Comparison of ENCODE assay signal across 16 mouse cellular contexts in the genomic region with DNA sequence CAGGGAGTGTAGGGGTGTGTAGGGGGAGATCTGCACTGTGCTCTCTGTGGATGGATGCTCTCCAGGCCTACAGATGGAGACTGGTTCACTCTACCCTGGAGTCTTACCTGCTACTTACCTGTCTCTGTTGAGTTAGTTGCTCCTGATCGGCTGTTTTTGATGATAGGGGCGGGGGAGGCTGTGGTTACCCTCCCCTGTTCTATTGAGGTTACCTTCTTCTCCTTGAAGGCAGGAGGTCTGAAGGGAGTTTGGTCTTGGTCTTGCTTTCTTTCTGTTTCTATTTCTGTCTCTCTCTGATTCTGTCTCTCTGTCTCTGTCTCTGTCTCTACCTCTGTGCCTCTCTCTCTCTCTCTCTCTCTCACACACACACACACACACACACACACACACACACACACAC. TPM values are rescaled to one million over a fixed set of nuclear protein-coding genes. Genes with fewer than 3 reads are reported as not detected.
A peak's percentile ranks its signal among the peaks of the same experiment; 100 is the strongest.
DNase-seq lines count a peak whose midpoint lies in the region; ATAC-seq and TF ChIP-seq lines count a peak whose summit lies in the region.
"Had no signal": no experiment of that assay in that cellular context is flagged by ENCODE, and none has a peak within 500 bp of the region (broad histone marks: within the 10 kb centered on the region; RNA-seq: fewer than 3 reads in every experiment).

No protein-coding gene starts in this region.

- no peak overlapping the region for H3K9ac ChIP-seq in limb, embryonic 12.5 days (replicated peaks)
- no peak overlapping the region for H3K9ac ChIP-seq in hindbrain, postnatal 0 days (replicated peaks; ENCODE audit: low read length)
- H3K9ac ChIP-seq in midbrain, postnatal 0 days (replicated peaks; ENCODE audit: low read length, poor library complexity, severe bottlenecking), result no peak overlapping the region

- H3K4me2 ChIP-seq in limb, embryonic 12.5 days, result 0 out of 2 replicates have a peak overlapping the region, but pooled peaks have one; percentile 72
- peak overlapping the region; percentile 50; the same call in 1 of the 2 replicates for H3K4me2 ChIP-seq in hindbrain, postnatal 0 days (ENCODE audit: low read depth, low read length)
- H3K4me2 ChIP-seq in midbrain, postnatal 0 days (ENCODE audit: low read depth, low read length, poor library complexity, severe bottlenecking), result peak overlapping the region; percentile 57

- peaks cover 18% of the 10 kb centered on the region for H3K36me3 ChIP-seq in limb, embryonic 12.5 days
- H3K36me3 ChIP-seq in limb, embryonic 10.5 days, result peaks cover 23% of the 10 kb centered on the region
- H3K36me3 ChIP-seq in hindbrain, postnatal 0 days (ENCODE audit: insufficient read depth, low read length), result no peaks in the 10 kb centered on the region
- no peaks in the 10 kb centered on the region for H3K36me3 ChIP-seq in midbrain, postnatal 0 days (ENCODE audit: insufficient read depth, low read length)

- H3K4me1 ChIP-seq in limb, embryonic 12.5 days (replicated peaks), result peaks cover 24% of the 10 kb centered on the region
- peaks cover 43% of the 10 kb centered on the region for H3K4me1 ChIP-seq in limb, embryonic 10.5 days
- peaks cover 22% of the 10 kb centered on the region for H3K4me1 ChIP-seq in hindbrain, postnatal 0 days (ENCODE audit: insufficient read depth, low read length)
- H3K4me1 ChIP-seq in midbrain, postnatal 0 days (ENCODE audit: insufficient read depth, low read length), result peaks cover 35% of the 10 kb centered on the region; the same call in 1 of the 2 replicates

- no peak for DNase-seq in limb, embryonic 10.5 days (ENCODE audit: low spot score)
- no peak for DNase-seq in hindbrain, postnatal 0 days (ENCODE audit: low spot score)
- DNase-seq in midbrain, postnatal 0 days (ENCODE audit: low spot score), result no peak
- DNase-seq in frontal cortex, postnatal 25 days (ENCODE audit: low spot score in 2 of 2), result no peak
- no peak for DNase-seq in urinary bladder, postnatal 14 days (ENCODE audit: low spot score)
- DNase-seq: cerebellum, postnatal 36 days; kidney, adult 11 months; kidney, postnatal 14 days; lung, embryonic 14.5 days; retina, postnatal 1 day; thymus, adult 2 months had no signal

- peaks cover 72% of the 10 kb centered on the region for H3K27me3 ChIP-seq in limb, embryonic 12.5 days
- peaks cover 56% of the 10 kb centered on the region for H3K27me3 ChIP-seq in limb, embryonic 10.5 days (ENCODE audit: low read depth, poor library complexity, severe bottlenecking)
- no peaks in the 10 kb centered on the region for H3K27me3 ChIP-seq in hindbrain, postnatal 0 days (ENCODE audit: insufficient read depth, low read length)
- no peaks in the 10 kb centered on the region for H3K27me3 ChIP-seq in midbrain, postnatal 0 days (ENCODE audit: insufficient read depth, low read length)

- no peaks in the 10 kb centered on the region for H3K9me3 ChIP-seq in limb, embryonic 12.5 days
- no peaks in the 10 kb centered on the region for H3K9me3 ChIP-seq in limb, embryonic 10.5 days (replicated peaks)
- no peaks in the 10 kb centered on the region for H3K9me3 ChIP-seq in hindbrain, postnatal 0 days (ENCODE audit: low read length)
- no peaks in the 10 kb centered on the region for H3K9me3 ChIP-seq in midbrain, postnatal 0 days (ENCODE audit: low read length)

- H3K27ac ChIP-seq in limb, embryonic 12.5 days, result no peak overlapping the region
- no peak overlapping the region for H3K27ac ChIP-seq in limb, embryonic 10.5 days
- H3K27ac ChIP-seq in hindbrain, postnatal 0 days, result no peak overlapping the region
- H3K27ac ChIP-seq in midbrain, postnatal 0 days (ENCODE audit: low read depth, low read length), result no peak overlapping the region
- H3K27ac ChIP-seq: macrophage had no signal

- H3K4me3 ChIP-seq in limb, embryonic 12.5 days (replicated peaks), result peak overlapping the region; percentile 40; the same call in 1 of the 2 replicates
- H3K4me3 ChIP-seq in limb, embryonic 10.5 days, result no peak overlapping the region
- H3K4me3 ChIP-seq in hindbrain, postnatal 0 days (ENCODE audit: low read length), result no peak overlapping the region
- no peak overlapping the region for H3K4me3 ChIP-seq in midbrain, postnatal 0 days (ENCODE audit: low read depth, low read length)

- no peak for ATAC-seq in limb, embryonic 12.5 days (ENCODE audit: insufficient number of reproducible peaks, insufficient read depth, low FRiP score, low TSS enrichment, low read depth)
- peak; percentile 53 for ATAC-seq in activated CD4-positive, CD25-positive, alpha-beta regulatory T cell, adult 4 months
- ATAC-seq in hindbrain, postnatal 0 days, result no peak
- ATAC-seq in midbrain, postnatal 0 days (ENCODE audit: low FRiP score), result no peak

- WGBS in limb, embryonic 12.5 days, result 81% methylated on average over 2 of the region's 2 CpGs
- 71% methylated on average over 2 of the region's 2 CpGs for WGBS in limb, embryonic 10.5 days
- 67% methylated on average over 2 of the region's 2 CpGs for WGBS in hindbrain, postnatal 0 days
- 81% methylated on average over 2 of the region's 2 CpGs for WGBS in midbrain, postnatal 0 days

- no peak for TF ChIP-seq CTCF in hindbrain, postnatal 0 days (IDR thresholded peaks at IDR 0.05; ENCODE audit: low read depth)
- no peak for TF ChIP-seq CTCF in midbrain, postnatal 0 days (IDR thresholded peaks at IDR 0.05)

RNA-seq across cellular contexts. Expression of gene Baiap3, which starts 1.1 kb away (rescaled TPM):
- 1.6 and 2.5 TPM in 2 replicates for polyA plus RNA-seq in limb, embryonic 12.5 days (2016; fragmentation: Nextera tagmentation; extraction: Ambion mirVana)
- polyA plus RNA-seq in limb, embryonic 10.5 days (2016; fragmentation: Nextera tagmentation; extraction: Ambion mirVana), result 0.49 and 0.93 TPM in 2 replicates
- polyA plus RNA-seq in activated CD4-positive, CD25-positive, alpha-beta regulatory T cell, adult 4 months (2017; shearing (Covaris generic)), result 1 to 10 TPM; 1.4 to 8.5 TPM
- 64.0 and 79.3 TPM in 2 replicates for total RNA-seq in hindbrain, postnatal 0 days (2014; rRNA removed)
- polyA plus RNA-seq in hindbrain, postnatal 0 days (2015; fragmentation: Nextera tagmentation; extraction: Ambion mirVana), result 27.3 and 27.8 TPM in 2 replicates
- total RNA-seq in midbrain, postnatal 0 days (2014; rRNA removed), result 94.2 and 98.4 TPM in 2 replicates
- polyA plus RNA-seq in midbrain, postnatal 0 days (2015; fragmentation: Nextera tagmentation; extraction: Ambion mirVana), result 48.4 and 49.9 TPM in 2 replicates
- polyA plus RNA-seq: macrophage had no signal

RNA-seq across cellular contexts. Expression of gene Tsr3, which starts 15.1 kb away (rescaled TPM):
- 63.8 and 66.4 TPM in 2 replicates for polyA plus RNA-seq in limb, embryonic 12.5 days (2016; fragmentation: Nextera tagmentation; extraction: Ambion mirVana)
- 74.6 and 76.6 TPM in 2 replicates for polyA plus RNA-seq in limb, embryonic 10.5 days (2016; fragmentation: Nextera tagmentation; extraction: Ambion mirVana)
- 10 to 100 TPM; 27.7 to 32.1 TPM for polyA plus RNA-seq in activated CD4-positive, CD25-positive, alpha-beta regulatory T cell, adult 4 months (2017; shearing (Covaris generic))
- 42.6 and 43.5 TPM in 2 replicates for total RNA-seq in hindbrain, postnatal 0 days (2014; rRNA removed)
- polyA plus RNA-seq in hindbrain, postnatal 0 days (2015; fragmentation: Nextera tagmentation; extraction: Ambion mirVana), result 65.3 and 70.7 TPM in 2 replicates
- total RNA-seq in midbrain, postnatal 0 days (2014; rRNA removed), result 39.6 and 40.1 TPM in 2 replicates
- 74.2 and 76.2 TPM in 2 replicates for polyA plus RNA-seq in midbrain, postnatal 0 days (2015; fragmentation: Nextera tagmentation; extraction: Ambion mirVana)

RNA-seq across cellular contexts. Expression of gene Gnptg, which starts 15.2 kb away (rescaled TPM):
- polyA plus RNA-seq in limb, embryonic 12.5 days (2016; fragmentation: Nextera tagmentation; extraction: Ambion mirVana), result 30.4 and 34.0 TPM in 2 replicates
- polyA plus RNA-seq in limb, embryonic 10.5 days (2016; fragmentation: Nextera tagmentation; extraction: Ambion mirVana), result 34.6 and 35.0 TPM in 2 replicates
- polyA plus RNA-seq in activated CD4-positive, CD25-positive, alpha-beta regulatory T cell, adult 4 months (2017; shearing (Covaris generic)), result 10 to 100 TPM; 44.3 to 57.7 TPM
- 87.5 and 89.2 TPM in 2 replicates for total RNA-seq in hindbrain, postnatal 0 days (2014; rRNA removed)
- 128 and 129 TPM in 2 replicates for polyA plus RNA-seq in hindbrain, postnatal 0 days (2015; fragmentation: Nextera tagmentation; extraction: Ambion mirVana)
- 97.2 and 104 TPM in 2 replicates for total RNA-seq in midbrain, postnatal 0 days (2014; rRNA removed)
- 127 and 134 TPM in 2 replicates for polyA plus RNA-seq in midbrain, postnatal 0 days (2015; fragmentation: Nextera tagmentation; extraction: Ambion mirVana)

RNA-seq across cellular contexts. Expression of gene Ube2i, which starts 19.3 kb away (rescaled TPM):
- 811 and 887 TPM in 2 replicates for polyA plus RNA-seq in limb, embryonic 12.5 days (2016; fragmentation: Nextera tagmentation; extraction: Ambion mirVana)
- 974 and 998 TPM in 2 replicates for polyA plus RNA-seq in limb, embryonic 10.5 days (2016; fragmentation: Nextera tagmentation; extraction: Ambion mirVana)
- 100 to 1,000 TPM; 368 to 405 TPM for polyA plus RNA-seq in activated CD4-positive, CD25-positive, alpha-beta regulatory T cell, adult 4 months (2017; shearing (Covaris generic))
- total RNA-seq in hindbrain, postnatal 0 days (2014; rRNA removed), result 340 and 377 TPM in 2 replicates
- polyA plus RNA-seq in hindbrain, postnatal 0 days (2015; fragmentation: Nextera tagmentation; extraction: Ambion mirVana), result 372 and 390 TPM in 2 replicates
- 444 and 524 TPM in 2 replicates for total RNA-seq in midbrain, postnatal 0 days (2014; rRNA removed)
- 401 and 432 TPM in 2 replicates for polyA plus RNA-seq in midbrain, postnatal 0 days (2015; fragmentation: Nextera tagmentation; extraction: Ambion mirVana)

RNA-seq across cellular contexts. Expression of gene Prss34, which starts 43.1 kb away (rescaled TPM):
- not detected in 2 replicates for polyA plus RNA-seq in limb, embryonic 12.5 days (2016; fragmentation: Nextera tagmentation; extraction: Ambion mirVana)
- polyA plus RNA-seq in limb, embryonic 10.5 days (2016; fragmentation: Nextera tagmentation; extraction: Ambion mirVana), result not detected in 2 replicates
- not detected for polyA plus RNA-seq in activated CD4-positive, CD25-positive, alpha-beta regulatory T cell, adult 4 months (2017; shearing (Covaris generic))
- not detected in 2 replicates for total RNA-seq in hindbrain, postnatal 0 days (2014; rRNA removed)
- polyA plus RNA-seq in hindbrain, postnatal 0 days (2015; fragmentation: Nextera tagmentation; extraction: Ambion mirVana), result not detected in 2 replicates
- not detected in 2 replicates for total RNA-seq in midbrain, postnatal 0 days (2014; rRNA removed)
- not detected in 2 replicates for polyA plus RNA-seq in midbrain, postnatal 0 days (2015; fragmentation: Nextera tagmentation; extraction: Ambion mirVana)
- total RNA-seq: monocyte, adult 5-6 weeks had no signal
- polyA plus RNA-seq: embryonic facial prominence, embryonic 11.5 days had no signal
